Mouse (Mus musculus): ENCODE measurements around the gene Pex11g.

GRCm38 (mm10) chr8:3416846-3417245 is 50.6 kb downstream of the Pex11g start:
- TF ChIP-seq CTCF (IDR thresholded peaks at IDR 0.05; ENCODE audit: low read depth), result no peak
- TF ChIP-seq EP300 (IDR thresholded peaks at IDR 0.05; ENCODE audit: low read depth), result no peak
